Mouse (Mus musculus) gastrocnemius, postnatal 10 days (tissue): ENCODE results near the gene Rbms3. TPM values are rescaled to one million over a fixed set of nuclear protein-coding genes. Genes with fewer than 3 reads are reported as not detected.
A peak's percentile ranks its signal among the peaks of the same experiment; 100 is the strongest.

Source experiments
- DNase-seq: peaks from one replicate; pipeline ENCODE4 v3.0.0; 2021; ENCODE audit warnings: mixed read lengths
- total RNA-seq, 2 experiments: library from RNA; stranded (reverse); gene quantifications; 2 replicates each; pipeline ENCODE4 v1.2.3; 2021

Rbms3 gene
- total RNA-seq, 2 experiments from 2014 or later, result 26.9 to 37.4 TPM

DNA sequence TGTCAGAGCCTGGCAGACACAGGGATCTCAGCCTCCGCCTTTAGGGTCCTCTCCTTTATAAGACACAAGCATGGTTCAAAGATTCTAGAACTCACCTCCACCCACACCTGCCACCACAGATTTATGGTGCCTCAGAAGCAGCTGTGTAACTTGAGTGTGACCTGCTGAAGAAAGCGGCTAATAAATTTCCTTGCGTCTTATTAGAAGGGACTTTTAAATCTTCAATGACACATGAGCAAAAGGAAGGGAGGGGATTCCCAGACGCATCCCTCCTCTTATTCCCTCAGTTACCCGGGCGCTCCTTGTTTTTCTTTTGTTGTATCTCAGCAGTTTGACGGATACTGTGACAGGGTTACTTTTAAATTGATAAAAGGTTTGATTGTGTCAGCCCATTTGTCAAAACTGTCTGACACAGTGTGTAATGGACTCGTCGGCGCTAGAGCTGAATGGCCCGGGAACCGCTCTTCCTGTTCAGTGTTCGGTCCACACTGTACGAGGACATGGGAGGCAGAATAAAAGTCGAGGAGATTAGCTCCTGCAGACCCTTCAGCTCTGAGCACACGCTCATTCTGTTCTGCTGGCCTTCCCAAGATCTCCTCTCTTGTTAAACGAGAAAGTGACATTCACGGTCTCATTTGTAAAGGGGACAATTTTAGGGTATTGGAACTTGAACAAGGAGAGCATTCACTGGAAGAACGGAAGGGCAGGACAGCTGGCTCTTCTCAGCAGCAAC, 527.3 kb downstream of the Rbms3 start:
- DNase-seq, result no peak

GRCm38 (mm10) chr9:117100181-117100580, 529.5 kb downstream of the Rbms3 start:
- no peak for DNase-seq

DNA sequence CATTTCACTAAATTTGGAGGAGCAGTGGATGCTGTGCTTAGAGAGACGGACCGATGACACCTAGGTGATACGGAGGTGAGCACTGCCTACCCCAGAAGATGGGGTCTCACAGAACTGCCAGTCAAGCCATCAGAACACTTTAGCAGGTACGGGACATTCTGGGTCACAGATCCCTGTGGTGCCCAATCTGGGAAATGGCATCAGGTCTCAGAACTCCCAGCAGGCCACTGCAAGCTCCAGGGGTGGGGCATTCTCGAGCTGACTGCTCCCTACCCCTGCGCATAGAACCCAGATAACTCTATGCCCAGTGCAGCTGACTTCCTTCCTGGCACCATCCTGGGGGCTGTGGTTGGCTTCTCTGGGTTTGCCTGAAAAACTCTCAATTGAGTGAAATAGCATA, 536.2 kb downstream of the Rbms3 start:
- no peak for DNase-seq

DNA sequence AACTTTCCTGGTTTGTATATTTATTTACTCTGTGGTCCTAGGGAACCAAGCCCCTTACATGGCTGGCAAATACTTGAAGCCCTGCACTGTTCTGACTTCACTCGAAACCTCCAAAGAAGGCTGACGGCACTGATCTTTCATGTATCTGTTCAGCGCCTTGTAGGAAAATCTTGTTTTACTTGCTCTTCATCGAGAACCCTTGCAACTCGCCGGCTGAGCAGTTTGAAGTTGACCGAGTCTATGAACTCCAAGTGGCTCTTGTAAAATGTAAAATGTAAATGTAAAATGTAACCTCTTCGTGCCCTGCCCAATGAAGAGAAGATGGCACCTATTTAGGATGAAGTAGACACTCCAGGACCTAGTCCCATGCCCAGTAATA, 537.5 kb downstream of the Rbms3 start:
- DNase-seq, result no peak

GRCm38 (mm10) chr9:117091253-117092176, 538.2 kb downstream of the Rbms3 start:
- DNase-seq, result no peak

- DNase-seq, result peak; percentile 48
These were observed 540.1 kb downstream of the Rbms3 start for GRCm38 (mm10) chr9:117089409-117090147.

- no peak for DNase-seq
These were observed 541.4 kb downstream of the Rbms3 start for GRCm38 (mm10) chr9:117088309-117088708.

GRCm38 (mm10) chr9:117085706-117086105, 544.0 kb downstream of the Rbms3 start:
- no peak for DNase-seq

- no peak for DNase-seq
These were observed 545.2 kb downstream of the Rbms3 start for GRCm38 (mm10) chr9:117084471-117084870.

GRCm38 (mm10) chr9:117079471-117079870, 550.2 kb downstream of the Rbms3 start:
- DNase-seq, result no peak

- no peak for DNase-seq
These were observed 552.2 kb downstream of the Rbms3 start for GRCm38 (mm10) chr9:117077548-117077947.

- no peak for DNase-seq
These were observed 552.9 kb downstream of the Rbms3 start for GRCm38 (mm10) chr9:117076785-117077184.

DNA sequence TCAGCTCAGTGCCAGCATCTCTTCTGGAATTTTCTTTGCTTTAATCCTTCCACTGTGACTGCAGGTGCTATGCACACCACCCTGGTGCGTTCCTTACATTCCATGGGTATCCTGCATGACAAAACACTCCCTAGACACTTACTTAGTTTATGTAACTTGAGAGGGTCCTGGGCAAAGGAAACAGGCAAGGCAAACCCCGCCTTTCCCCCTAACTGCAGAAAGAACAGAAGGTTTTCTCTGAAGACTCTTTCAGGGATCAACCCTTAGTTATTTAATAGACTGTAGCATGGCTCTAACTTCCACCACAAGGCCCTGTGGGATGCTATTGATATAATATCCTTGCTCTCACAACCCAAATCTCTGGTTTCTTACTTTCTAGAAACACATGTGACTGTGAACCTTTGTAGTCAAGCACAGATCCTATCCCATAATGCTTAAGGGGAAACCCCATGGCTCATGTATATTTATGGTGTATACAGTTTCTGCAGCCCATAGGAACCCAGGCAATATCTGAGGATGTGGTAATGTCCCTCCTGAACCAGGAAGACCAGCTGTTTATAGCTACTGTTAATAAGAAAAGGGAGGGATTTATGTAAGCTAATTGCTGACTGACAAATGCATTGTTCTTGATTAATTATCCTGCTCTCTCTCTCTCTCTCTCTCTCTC, 557.1 kb downstream of the Rbms3 start:
- DNase-seq, result no peak

DNA sequence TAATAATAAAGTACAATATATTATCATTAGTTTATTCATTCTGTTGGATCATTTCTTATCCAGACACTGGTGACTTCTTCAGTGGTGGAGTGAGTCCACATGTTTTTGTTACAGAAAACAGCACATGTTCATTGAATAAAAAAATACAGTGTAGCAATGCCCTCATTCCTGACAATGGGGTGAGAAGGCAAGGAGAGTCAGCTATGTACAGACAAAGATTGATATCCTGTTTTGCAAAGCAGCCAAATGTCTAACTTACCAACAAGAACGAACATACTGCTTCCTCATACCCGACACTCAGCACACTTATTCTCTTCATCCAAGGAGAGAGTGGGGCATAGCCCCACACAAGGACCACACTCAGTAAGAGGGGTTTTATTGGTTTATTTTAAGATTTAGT, 559.1 kb downstream of the Rbms3 start:
- no peak for DNase-seq

- DNase-seq, result no peak
These were observed 560.5 kb downstream of the Rbms3 start for GRCm38 (mm10) chr9:117069232-117069631.

DNA sequence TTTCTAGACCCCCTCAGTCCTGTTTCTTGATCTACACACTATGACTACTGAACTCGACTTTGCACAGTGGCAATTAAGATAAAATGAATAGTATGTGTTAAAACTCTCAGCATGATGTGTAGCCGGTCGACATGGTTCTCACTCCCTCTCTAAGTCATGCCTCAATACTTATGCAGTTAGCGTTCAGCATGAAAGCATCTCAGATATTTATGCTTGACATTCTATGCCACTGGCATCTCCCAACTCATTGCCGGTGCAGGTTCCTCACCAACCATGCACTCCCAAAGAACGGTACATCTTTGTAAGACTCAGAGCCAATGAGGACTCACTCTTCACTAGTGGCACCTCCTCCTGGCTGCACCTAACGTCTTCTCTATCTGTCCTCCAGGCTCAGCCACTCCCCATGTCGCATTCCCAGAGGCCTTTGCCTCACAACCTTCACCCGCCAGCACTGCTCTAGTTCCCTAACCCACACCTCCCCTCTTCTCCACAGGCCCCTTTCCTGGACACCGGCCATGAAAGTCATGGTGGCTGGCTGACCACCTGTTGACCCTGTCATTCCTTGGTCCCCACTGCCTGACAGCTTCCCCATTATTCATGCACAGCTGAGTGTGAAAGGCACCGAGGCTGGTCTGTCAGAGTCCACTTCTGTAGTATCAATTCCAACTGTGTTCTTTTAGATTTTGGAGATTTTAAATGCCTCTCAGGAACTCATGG, 561.9 kb downstream of the Rbms3 start:
- DNase-seq, result peak; percentile 38

DNA sequence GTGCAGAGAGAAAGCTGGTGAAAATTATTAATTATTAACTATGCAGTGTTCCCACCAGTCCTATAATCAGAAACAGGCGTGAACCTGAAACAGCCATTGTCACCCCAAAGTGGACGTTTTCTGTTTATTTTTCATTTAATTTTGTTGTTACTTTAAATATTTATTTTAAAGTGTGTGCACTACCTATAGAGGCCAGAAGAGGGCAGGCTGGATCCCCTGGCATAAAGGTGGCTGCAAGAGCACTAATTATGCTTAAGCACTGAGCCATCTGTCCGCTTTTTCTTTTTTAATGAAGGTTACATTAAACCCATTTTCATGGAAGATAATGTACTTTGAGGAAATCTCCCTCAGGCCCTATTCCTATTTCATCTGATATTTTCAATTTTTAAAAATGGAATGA, 563.2 kb downstream of the Rbms3 start:
- no peak for DNase-seq

- no peak for DNase-seq
These were observed 564.1 kb downstream of the Rbms3 start for GRCm38 (mm10) chr9:117065601-117066000.

DNA sequence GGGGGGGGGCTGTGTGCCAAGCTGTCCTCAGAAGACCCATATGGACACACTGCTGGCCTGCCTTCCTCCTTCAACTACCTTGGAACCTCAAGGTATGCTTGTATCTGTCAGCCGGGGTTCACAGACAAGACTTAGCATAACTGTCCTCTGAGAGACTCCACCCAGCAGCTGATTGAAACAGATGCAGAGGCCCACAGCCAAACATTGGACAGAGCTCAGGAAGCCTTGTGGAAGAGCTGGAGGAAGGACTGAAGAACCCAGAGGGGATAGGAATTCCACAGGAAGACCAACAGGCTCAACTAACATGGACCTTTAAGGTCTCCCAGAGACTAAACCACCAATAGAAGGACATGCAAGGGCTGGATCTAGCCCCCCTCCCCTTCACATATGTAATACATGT, 570.1 kb downstream of the Rbms3 start:
- DNase-seq, result peak; percentile 24

GRCm38 (mm10) chr9:117059135-117059534, 570.6 kb downstream of the Rbms3 start:
- no peak for DNase-seq

DNA sequence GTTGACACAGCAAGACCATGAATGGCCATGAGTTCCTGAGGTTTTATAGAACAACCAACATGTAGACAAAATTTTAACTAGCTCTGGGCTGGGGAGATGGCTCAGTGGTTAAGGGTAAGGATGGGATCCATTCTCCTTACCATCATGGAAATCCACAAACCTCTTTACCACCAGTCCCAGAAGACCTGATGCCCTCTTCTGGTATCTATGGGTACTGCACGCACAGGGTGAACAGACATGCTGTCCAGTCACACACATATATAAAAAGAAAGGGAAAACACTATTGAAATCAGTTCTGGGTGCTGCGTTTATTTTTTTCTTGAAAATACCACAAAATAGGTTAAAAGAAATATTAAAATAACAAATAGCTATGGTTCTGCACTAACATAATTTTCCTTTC, 577.8 kb downstream of the Rbms3 start:
- no peak for DNase-seq

DNA sequence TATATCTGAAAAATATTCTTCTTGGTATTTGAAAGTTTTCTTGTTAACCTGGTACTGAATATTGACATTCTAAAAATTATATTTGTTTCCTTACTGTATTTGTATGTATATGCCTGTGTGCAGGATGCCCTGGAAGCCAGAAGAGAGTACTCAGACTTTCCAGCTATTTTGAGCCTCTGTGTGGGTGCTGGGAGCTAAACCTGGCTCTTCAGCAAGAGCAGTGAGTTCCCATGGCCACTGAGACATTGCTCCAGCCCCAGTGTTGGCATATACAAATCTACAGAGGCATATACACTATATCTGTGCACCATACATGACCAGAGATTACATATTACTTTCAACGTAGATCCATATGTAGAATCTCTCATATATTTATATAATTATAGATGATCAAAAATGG, 581.1 kb downstream of the Rbms3 start:
- DNase-seq, result no peak
